Mouse (Mus musculus) stomach, postnatal 0 days (tissue): ENCODE measurements around the gene Gpc2.

Source experiments
- CTCF ChIP-seq: IDR thresholded peaks from 2 replicates; pipeline ENCODE4 v1.5.1; 2016; ENCODE audit warnings: antibody characterized with exemption, low read depth, mild to moderate bottlenecking, moderate library complexity
- EP300 ChIP-seq: optimal IDR thresholded peaks from 2 replicates; pipeline ENCODE3; 2016; ENCODE audit warnings: antibody characterized with exemption

- no peak for TF ChIP-seq EP300
- TF ChIP-seq CTCF, result no peak
These were observed 38.3 kb downstream of the Gpc2 start for GRCm38 (mm10) chr5:138241511-138241910.
